Mouse (Mus musculus) urinary bladder, postnatal 25 days (tissue): ENCODE measurements at regions not wholly inside any gene's neighbourhood (a gene's known extent, or its start where the extent isn't known, plus 50 kb on each side); places are given as distances from the start of the nearest gene placed in this dataset.

Experiments
- DNase-seq: peaks from one replicate; pipeline ENCODE4 v3.0.0; 2022; ENCODE audit warnings: low spot score

DNA sequence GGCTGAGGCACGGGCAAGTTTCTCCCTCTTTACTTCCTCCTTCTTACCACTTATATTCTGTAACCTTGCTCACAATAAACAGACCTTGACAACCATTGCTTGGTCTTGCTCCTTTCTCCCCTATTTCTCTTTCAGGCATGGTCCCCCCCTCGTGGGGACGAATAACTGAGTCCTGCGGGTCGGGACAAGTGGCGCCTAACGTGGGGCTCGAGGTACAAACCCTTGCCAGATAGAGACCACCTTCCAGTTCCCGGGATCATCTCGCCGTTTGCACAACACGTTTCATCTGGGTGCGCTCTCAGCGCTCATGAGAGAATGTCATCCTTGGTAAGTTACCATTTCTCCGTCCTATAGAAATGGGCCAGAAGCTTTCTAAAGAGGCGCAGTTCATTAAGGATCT is 79.6 kb upstream of the Foxn3 start:
- DNase-seq = no peak

DNA sequence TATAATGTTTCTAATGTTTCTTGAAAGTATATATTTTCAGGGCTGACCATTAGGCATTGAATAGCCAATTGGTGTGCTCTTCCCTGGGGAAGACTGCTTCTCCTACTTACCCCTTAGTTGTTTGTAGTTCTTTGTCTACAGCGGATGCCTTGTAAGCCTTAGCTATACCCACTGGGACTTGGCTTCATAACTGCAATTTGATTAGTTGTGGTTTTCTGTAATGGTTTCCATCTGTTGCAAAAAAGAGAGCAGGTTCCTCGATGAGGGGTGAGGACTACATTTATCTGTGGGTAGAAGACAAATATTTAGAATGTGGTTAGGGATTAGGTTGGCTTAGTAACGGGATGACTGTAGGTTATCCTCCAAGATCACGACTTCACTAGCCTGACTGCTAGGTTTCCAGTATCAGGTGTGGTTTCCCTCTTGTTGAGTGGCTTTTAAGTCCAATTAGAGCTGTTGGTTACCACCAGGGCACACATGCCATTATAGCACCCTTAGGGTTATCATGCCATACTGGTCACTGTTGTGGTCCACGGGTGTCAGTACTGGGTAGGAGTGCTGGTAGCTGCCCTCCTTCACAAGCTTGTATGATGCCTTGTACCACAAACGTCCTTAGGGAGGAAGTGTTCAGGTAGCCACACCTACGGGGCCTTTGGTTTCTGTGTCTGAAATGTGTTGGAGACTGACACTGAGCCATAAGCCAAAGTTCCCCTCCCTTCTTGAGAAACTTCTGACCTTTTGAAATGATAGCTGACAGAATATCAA is 78.9 kb upstream of the Foxn3 start:
- no peak for DNase-seq

DNA sequence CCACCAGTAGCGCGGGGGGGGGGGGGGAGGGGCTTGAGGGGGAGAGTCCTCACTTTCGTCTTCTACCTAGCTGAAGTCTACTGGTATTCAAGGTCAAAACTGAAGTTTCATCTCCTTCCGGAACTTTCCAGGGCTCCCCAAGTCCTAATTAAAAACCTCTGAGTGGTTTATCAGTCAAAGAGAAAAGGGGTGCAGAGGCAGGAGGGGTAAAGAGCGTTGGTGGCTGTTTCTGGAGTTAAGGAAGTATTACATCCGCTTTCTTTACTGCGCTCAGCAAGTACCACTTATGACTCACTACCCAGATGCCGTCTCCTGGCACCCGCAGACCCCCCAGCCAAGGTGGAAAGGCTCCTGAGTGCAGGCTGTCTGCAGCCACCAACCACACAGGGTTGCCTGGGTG is 77.9 kb upstream of the Foxn3 start:
- DNase-seq = no peak

DNA sequence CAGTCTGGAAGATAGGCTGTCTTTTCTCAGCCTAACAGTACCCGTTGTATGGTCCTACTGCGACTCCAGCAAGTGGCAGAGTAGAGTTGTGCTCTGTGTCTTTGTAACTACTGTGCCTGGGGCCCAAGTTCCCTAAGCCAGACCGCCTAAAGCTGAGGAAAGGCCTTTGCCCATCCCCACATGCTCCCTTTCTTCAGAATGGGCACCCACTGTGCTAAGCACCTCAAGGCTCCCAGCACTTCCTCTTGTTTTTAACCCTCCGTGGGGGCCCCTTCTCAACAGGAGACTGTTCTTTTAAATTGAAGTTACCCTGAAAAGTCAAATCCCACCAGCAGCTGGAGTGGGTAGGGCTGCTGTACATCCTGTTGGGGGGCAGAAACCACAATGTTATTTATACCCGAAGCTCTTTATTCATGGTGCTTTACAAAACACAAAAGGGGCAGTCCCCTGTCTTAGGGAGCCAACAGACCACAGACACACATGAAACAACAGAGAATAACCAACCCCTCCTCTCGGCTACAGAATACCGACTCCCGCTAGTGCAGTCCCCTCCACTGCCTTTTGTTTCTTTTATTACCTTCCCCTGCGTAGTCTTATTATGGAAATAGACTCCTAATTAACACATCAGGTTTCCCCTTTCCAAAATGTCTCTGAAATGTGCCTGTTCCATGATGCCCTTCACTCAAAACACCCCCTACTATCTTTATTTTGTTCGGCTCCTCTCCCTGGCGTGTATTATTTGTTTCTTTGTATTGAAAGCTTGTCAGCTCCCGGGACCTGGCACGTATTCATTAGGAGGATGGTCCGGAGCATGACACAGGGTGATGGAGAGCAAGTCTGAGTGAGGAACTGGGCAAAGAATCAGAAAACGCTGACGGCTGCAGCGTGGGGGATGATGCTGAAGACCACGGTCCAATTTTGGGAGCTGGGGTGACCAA is 77.1 kb upstream of the Foxn3 start:
- DNase-seq = no peak

DNA sequence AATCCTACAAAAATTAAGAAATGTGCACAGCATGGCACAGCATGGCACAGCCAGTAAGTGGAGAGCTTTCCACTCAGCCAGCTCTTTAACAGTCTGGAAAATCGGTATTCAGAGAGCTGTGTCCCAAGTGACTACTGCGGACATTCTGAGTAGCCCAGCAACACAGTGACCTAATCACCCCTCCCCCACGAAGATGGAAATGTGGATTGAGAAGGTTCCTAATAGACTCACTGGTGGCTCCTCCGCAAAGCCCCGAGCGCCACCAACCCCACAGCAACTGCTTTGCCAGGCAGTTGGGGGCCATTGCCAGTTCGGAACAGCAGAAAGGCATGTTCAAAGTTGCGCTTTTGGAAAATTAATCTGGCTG is 76.4 kb upstream of the Foxn3 start:
- no peak for DNase-seq

DNA sequence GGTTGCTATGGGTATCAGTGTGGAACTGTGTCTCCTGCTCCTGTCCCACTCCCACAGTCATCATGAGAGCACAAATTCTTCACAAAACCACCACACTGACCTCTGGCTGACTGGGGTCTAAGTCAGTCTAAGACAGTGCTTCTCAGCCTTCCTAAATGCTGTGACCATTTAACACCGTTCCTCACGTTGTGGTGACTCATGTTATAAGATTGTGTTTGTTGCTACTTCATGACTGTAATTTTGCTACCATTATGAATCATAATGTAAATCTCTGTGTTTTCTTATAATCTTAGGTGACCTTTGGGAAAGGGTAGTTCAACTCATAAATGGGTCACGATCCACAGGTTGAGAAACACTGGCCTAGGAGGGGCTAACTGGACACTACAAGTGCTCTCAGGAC is 75.7 kb upstream of the Foxn3 start:
- no peak for DNase-seq

DNA sequence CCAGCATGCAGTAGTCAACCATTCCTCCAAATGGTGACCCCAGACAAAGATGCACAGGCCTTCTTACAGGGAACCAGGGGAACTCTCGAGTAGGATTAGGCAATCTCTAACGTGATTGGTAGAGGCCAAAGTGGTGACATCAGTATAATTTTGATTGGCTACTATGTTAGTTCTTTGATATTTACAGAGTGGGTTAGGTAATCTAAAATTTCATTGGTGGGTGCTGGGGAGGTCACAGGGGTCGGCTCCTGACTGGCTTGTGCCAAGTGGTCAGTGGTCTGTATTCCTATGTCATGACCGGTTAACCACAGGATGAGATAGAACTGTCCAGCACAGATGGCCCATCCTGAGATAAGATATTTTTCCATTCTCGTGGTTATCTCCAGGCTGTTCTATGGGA is 74.6 kb upstream of the Foxn3 start:
- DNase-seq = no peak

DNA sequence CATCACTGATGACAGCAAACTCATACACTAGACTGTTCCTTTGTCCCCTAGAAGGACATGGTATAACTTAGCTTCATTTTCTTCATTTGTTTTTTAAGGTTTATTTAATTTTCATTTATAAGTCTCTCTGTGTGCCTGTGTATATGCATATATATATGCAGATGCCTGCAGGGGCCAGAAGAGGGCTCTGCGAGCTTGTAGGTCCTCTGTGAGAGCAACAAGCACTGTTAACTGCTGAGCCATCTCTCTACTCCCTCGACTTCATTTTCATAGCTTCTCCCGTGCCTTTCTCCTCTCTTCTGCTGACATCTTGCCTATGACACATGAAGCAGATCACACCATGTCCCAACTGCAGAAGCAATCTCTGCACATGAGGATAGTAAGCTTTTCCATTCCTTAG is 72.9 kb upstream of the Foxn3 start:
- DNase-seq = no peak

DNA sequence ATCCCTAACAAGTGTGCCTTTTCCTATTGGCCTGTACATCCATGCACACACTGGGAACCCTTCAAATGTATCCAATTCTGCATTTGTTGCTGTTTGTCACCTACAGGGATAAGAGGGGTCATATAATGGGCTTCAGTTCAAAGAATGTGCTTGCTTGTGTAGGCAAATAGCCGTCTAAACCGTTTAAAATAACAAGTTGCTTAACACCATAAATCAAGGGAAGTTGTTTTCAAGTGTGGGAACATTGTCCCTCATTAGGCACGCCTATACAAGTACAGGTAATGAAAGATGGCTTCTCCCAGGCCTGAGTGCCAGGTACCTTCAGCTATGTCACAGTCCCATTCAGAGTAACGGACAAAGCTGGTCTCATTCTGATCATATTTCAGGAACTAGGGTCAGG is 72.0 kb upstream of the Foxn3 start:
- no peak for DNase-seq

DNA sequence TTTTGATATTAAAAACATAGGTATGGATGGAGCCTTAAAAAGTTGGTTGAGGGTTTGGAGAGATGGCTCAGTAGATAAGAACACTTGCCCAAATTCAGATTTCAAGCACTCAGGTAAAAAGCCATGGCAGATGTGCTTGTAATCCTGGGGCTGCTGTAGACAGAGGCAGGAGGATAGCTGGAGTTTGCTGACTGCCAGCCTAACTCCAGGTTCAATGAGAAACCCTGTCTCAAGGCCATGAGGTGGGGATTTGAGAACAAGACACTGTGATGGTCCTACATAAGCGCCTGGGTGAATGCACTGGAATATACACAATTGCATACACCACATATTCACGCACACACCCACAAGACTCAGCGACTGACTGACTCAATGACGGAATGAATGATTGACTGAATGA is 71.3 kb upstream of the Foxn3 start:
- no peak for DNase-seq

DNA sequence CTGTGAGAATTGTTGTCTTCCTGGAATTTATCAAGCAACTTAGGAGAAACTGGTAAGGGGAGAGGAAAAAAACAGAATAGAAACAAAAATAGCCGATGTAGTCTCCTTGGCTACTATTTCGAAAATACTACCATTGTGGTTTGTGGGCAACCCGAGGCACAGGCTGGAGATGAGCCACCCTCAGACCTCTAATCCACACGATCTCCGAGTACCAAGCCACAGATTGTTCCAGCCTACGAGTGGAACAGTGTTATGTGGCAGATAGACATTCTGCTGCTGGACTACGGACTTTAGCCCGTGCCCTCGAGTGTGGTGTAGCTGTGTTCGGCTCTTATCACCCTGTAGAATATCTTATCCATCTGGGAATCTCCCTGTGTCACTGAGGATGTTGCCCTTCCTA is 70.3 kb upstream of the Foxn3 start:
- no peak for DNase-seq

DNA sequence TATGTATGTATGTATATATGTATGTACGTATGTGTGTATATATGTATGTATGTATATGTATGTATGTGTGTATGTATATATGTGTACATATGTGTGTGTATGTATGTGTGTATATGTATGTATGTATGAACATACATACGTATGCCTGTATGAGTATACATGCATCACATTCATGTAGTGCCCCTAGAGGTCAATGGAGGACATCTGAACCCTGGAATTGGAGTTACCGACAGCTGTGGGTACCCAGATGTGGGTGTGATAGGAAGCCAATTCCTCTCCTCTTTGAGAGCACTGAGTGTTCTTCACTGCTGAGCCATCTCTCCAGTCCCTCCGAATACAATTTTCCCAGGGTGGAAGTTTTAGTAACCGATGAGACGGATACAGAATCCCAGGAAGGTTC is 69.6 kb upstream of the Foxn3 start:
- no peak for DNase-seq

DNA sequence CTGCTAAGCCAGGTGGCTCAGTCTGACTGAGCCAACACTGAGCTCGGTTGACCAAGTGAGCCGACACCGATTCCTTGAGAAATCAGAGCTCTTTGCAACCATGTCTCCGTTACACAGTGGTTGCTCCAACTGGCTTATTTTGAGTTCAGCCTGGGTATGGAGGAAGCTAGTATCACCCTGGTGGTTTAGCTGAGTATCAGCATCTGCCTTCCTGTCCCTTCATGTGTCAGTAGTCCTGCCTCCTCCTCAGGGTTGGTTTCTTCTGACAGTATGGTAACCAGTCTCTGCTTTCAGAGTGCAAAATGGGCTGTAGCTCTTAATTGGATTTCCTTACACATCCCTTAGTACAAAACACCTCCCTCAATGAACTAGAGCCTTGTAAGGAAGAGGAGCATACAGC is 66.2 kb upstream of the Foxn3 start:
- no peak for DNase-seq

DNA sequence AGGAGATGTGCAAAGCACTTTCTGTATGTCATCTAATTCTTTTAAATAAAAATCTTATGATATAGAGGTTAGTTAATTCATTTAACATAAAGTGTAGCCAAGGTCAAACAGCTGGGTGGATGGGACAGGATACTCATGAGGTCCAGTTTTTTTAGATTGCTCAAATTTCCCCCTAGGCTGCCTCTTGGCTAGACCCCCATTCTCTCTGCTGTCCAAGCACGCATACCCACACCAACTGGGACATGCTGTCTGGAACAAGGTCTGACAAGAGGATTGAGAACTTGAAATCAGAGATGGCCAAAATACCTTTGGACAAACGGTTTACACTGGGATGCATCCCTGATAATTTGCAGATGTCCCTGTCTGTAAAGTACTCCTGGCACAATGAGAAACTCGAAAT is 65.0 kb upstream of the Foxn3 start:
- DNase-seq = no peak

DNA sequence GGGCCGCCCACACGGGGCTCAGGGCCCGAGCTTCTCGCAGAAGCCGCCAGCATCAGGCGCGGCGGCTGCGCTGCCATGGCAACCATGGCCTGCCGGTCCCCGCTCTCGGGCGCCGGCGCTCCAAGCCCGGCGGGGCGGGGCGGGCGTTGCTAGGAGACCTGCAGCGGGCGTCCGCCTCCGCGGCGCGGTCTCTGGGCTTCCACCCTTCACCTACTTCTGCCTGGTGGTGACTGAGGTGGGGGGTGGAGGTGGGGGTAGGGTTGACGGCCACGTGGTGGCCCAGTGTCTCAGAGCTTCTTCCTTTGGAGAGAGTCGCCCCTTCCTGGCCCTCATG is 64.5 kb upstream of the Foxn3 start:
- peak; percentile 81 for DNase-seq

DNA sequence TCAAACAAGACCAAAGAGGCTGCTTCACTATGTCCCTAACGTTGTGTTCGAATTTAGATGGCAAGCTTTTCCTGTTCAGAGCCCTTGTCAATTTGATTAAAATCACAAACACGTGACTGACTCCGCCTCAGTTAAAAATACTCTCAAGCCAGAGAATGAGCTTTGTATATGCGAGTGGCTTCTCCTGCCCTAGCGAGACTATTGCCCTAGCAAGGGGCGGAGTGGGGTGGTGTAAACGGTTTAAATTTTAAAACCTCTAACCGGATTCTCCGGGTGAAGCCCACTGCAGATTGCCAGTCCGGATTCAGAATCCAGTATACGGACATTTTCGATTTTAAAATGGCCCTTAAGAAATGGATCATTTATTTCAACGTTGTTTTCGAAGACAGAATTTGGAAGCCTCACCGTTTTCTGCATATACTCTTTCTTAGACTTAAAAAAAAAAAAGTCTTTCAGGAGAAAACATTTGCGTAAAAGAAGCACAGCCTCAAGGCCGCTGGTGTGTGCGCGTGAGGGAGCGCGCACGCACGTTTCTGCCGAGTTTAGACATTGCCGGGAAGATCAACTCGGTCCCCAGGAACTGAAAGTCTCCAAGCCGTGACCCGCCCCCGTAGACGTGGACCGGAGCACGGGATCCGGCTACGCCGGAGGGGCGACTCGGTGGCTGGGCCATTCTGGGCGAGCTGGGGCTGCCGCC is 64.0 kb upstream of the Foxn3 start:
- DNase-seq = no peak

DNA sequence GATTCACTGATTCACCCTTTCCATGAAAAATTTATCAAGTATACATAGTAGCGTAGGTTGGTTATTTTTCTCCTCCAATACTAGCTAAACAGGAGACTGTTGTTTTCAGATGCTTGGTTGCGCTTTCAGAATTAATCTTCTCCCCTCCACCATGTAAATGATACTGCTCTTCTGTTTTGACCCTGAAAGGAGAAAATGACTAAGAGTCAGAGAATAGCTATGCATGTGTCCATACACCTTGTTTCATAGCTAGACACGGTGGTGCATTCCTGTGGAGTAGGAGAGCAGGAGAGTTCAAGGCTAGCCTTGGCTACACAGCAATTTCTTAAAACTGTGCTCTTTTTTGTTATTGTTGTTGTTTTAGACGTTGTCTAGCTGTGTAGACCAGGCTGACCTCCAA is 62.8 kb upstream of the Foxn3 start:
- DNase-seq = no peak

DNA sequence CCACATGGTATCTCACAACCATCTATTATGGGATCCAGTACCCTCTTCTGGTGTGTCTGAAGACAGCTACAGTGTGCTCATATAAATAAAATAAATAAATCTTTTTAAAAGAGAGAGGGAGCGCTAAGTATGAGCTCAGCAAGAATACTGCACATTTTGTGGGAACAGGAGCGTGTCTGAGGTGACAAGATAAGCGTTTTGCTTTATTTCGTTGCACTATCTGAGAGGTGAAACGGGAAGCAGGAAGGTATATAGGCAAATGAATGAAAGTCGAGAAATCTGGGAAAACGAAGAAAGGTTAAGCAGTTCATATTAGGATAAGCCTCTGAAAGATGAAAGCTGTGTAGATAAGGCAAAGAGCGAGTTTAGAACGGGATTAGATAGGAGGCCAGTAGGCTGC is 61.7 kb upstream of the Foxn3 start:
- DNase-seq = no peak

DNA sequence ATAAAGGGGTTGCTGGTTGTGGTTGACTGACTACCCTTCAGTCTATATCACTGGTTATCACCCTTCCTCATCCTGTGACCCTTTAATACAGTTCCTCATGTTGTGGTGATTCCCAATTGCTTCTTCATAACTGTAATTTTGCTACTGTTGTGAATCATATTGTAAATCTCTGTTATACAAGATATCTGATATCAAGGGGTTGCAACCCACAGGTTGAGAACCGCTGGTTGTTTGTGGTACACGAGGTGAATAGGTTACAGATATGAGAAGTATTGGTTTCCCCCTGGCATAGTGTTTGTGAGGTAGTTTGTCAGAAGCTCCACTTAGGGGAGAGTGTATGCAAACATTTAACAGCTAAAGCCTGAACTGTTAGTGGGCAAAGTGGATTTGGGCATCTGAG is 58.9 kb upstream of the Foxn3 start:
- no peak for DNase-seq

DNA sequence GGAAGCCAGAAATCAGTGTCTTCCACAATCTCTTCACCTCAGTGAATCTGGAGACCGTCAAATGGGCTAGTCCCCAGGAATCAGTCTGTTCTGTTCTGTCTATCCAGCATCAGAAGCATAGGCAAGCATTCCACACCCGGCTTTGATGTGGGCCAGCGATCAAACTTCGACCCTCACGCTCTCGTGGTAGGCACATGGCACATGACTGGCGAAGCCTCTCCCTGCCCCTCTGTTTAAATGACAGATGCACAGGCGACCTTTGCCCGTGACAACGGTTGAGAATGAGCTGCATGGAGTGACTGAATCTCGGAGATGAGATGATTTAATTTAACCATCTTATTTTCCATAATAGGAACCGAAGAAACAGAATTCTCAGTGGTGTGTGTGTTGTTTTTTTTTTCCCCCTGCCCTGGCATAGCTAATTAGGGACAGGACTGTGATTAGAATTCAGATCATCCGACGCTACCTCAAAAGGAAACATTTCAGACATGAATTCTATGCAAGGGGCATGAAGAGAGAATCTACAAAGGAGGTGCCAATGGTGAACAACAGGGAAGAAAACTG is 53.9 kb upstream of the Foxn3 start:
- DNase-seq = no peak

DNA sequence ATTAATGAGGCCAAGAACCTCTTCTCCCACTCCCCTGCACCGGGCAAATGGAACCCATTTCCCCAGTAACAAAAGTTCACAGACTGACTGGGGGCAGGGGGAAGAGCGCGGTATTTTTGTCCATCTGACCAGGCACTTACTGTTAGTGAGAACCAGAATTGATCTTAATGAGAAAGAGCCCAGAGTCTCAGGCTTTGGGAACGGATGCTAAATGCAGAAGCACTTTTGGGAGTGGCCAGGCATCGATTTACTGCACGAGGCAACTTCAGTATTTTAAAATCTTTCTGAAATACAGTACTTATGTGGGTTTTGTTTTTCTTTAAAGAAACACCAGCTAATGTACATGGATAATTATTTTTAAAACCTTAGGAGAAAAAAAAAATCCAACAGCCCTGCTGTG is 51.0 kb upstream of the Foxn3 start:
- DNase-seq = no peak
